Mouse (Mus musculus) liver, adult 2 months (tissue): ENCODE data around the gene Rab9. TPM values are rescaled to one million over a fixed set of nuclear protein-coding genes. Genes with fewer than 3 reads are reported as not detected.

Experiments used
- DNase-seq: peaks from one replicate; pipeline ENCODE4 v3.0.0-alpha.2; 2011; ENCODE audit warnings: low read depth, low spot score; ENCODE audit errors: extremely low read depth
- H3K27ac ChIP-seq: fragments of 200-500 bp; replicated peaks from 2 replicates; pipeline ENCODE4 v1.5.1; 2012; ENCODE audit warnings: low read depth, mild to moderate bottlenecking, control low read depth, inconsistent platforms, low read length; ENCODE audit not compliant: insufficient read depth
- H3K27me3 ChIP-seq: fragments of 200-500 bp; 2 replicates; pipeline ENCODE4 v1.6.1; 2012; ENCODE audit warnings: mild to moderate bottlenecking, moderate library complexity, low read length, inconsistent platforms; ENCODE audit not compliant: control insufficient read depth, insufficient read depth
- H3K36me3 ChIP-seq: fragments of 200-500 bp; 2 replicates; pipeline ENCODE4 v1.6.1; 2012; ENCODE audit warnings: low read length, inconsistent platforms; ENCODE audit not compliant: control insufficient read depth, insufficient read depth
- H3K4me1 ChIP-seq: fragments of 200-500 bp; 2 replicates; pipeline ENCODE4 v1.6.1; 2011; ENCODE audit warnings: low read length; ENCODE audit not compliant: control insufficient read depth, insufficient read depth
- H3K4me3 ChIP-seq: fragments of 200-500 bp; 2 replicates; pipeline ENCODE4 v1.5.1; 2011; ENCODE audit warnings: low read depth, mild to moderate bottlenecking, control low read depth, low read length, moderate library complexity; ENCODE audit not compliant: insufficient read depth
- H3K79me2 ChIP-seq: fragments of 200-500 bp; 2 replicates; pipeline ENCODE4 v1.6.1; 2012; ENCODE audit warnings: inconsistent platforms, mild to moderate bottlenecking, low read length, moderate library complexity; ENCODE audit not compliant: control insufficient read depth, insufficient read depth
- H3K9ac ChIP-seq: fragments of 200-500 bp; 2 replicates; pipeline ENCODE4 v1.6.1; 2012; ENCODE audit warnings: low read depth, mild to moderate bottlenecking, control low read depth, inconsistent platforms, low read length
- CTCF ChIP-seq: fragments of 200-500 bp; IDR thresholded peaks from 2 replicates; pipeline ENCODE4 v1.5.1; 2011; ENCODE audit warnings: low read depth, low read length, control low read depth
- POLR2A ChIP-seq: fragments of 200-500 bp; IDR thresholded peaks from 2 replicates; pipeline ENCODE4 v1.6.1; 2011; ENCODE audit warnings: low read length, control low read depth; ENCODE audit not compliant: insufficient read depth; ENCODE audit errors: extremely low read depth
- WGBS: fragments of 180-500 bp; shearing (Covaris S2); methylation state at CpG from one replicate; pipeline ENCODE4 v1.1.7; 2018; 5-methylcytosine and 5-hydroxymethylcytosine counted together
- polyA plus RNA-seq: library from polyadenylated mRNA; depleted of rRNA; stranded (reverse); fragments of >200 nt; gene quantifications from 2 replicates; pipeline ENCODE4 v1.2.3, GENCODE M21; 2012; rRNA removed
- total RNA-seq: library from RNA; depleted of rRNA; stranded (reverse); fragments of >200 nt; gene quantifications from 2 replicates; pipeline ENCODE4 v1.2.3, GENCODE M21; 2014; rRNA removed

Gene Rab9
- total and polyA plus RNA-seq, 2 experiments = 11.6 to 65.5 TPM

- H3K79me2 ChIP-seq = peaks cover 2% of the 10 kb centered on the region; the same call in 1 of the 2 replicates
- TF ChIP-seq CTCF = no peak
- TF ChIP-seq POLR2A = peak; percentile 66; the same call in 1 of the 2 replicates
- no peaks in the 10 kb centered on the region for H3K4me1 ChIP-seq
- under 1% methylated on average over 41 of the region's 44 CpGs for WGBS
- peak within 1 kb of the TSS; percentile 100 for H3K4me3 ChIP-seq
- H3K9ac ChIP-seq = peak within 1 kb of the TSS; percentile 98
- H3K27me3 ChIP-seq = no peaks in the 10 kb centered on the region
- H3K27ac ChIP-seq = peak within 1 kb of the TSS; percentile 69
- H3K36me3 ChIP-seq = no peaks in the 10 kb centered on the region
- peak; percentile 72 for DNase-seq
Observed at GRCm38 (mm10) chrX:166440616-166441063, 39.0 kb downstream of the Rab9 start, which contains the start of gene Ofd1. Ofd1 (minus strand) TSS chrX:166440704.

DNA sequence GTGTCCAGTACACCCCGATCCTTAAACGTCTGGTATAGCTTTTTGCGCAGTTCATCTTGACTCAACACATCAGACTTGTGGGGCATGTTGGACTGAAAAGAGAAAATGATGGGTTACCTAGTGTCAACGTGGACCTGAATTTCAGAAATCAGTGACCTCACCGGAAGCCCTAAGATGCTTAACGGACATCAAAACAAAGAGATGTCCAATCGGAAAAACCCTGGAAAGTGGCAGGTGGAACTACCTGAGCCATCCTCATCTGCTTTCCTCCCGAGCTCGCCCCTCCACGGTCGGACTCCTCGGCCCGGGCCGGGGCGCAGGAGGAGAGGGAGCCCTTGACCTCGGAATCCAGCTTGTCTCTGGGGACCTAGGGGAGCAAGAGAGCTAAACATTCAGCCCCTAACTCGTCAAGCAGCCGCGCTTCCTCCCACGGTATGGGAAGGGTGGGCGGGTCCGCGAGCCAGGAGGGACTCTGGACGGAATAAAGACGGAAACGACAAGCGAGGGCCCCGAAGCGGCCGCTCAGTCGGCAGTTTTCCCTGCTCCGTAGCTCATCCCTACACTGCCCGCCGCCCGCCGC lies 39.5 kb downstream of the Rab9 start, which contains the start of gene Trappc2:
TSS of gene Trappc2 (plus strand) at position 539 of the 580 bp plus-strand sequence.
- peak; percentile 22 for DNase-seq
- no peaks in the 10 kb centered on the region for H3K4me1 ChIP-seq
- H3K36me3 ChIP-seq = peaks cover 2% of the 10 kb centered on the region; the same call in 1 of the 2 replicates
- H3K27ac ChIP-seq = peak within 1 kb of the TSS; percentile 69
- H3K79me2 ChIP-seq = peaks cover 2% of the 10 kb centered on the region; the same call in 1 of the 2 replicates
- peak within 1 kb of the TSS; percentile 98 for H3K9ac ChIP-seq
- peak within 1 kb of the TSS; percentile 100 for H3K4me3 ChIP-seq
- TF ChIP-seq POLR2A (no peak), CTCF (no peak)
- no peaks in the 10 kb centered on the region for H3K27me3 ChIP-seq
- 1% methylated on average over 30 of the region's 36 CpGs for WGBS

- no peak overlapping the region for H3K9ac ChIP-seq
- no peak for DNase-seq
- H3K79me2 ChIP-seq = no peaks in the 10 kb centered on the region
- no peak overlapping the region for H3K4me3 ChIP-seq
- WGBS = 98% methylated on average over 2 of the region's 2 CpGs
- peaks cover 5% of the 10 kb centered on the region; the same call in 1 of the 2 replicates for H3K36me3 ChIP-seq
- no peaks in the 10 kb centered on the region for H3K4me1 ChIP-seq
- no peaks in the 10 kb centered on the region for H3K27me3 ChIP-seq
- TF ChIP-seq CTCF (no peak), POLR2A (no peak)
- no peak overlapping the region for H3K27ac ChIP-seq
Observed at GRCm38 (mm10) chrX:166434812-166435211, 44.9 kb downstream of the Rab9 start.

DNA sequence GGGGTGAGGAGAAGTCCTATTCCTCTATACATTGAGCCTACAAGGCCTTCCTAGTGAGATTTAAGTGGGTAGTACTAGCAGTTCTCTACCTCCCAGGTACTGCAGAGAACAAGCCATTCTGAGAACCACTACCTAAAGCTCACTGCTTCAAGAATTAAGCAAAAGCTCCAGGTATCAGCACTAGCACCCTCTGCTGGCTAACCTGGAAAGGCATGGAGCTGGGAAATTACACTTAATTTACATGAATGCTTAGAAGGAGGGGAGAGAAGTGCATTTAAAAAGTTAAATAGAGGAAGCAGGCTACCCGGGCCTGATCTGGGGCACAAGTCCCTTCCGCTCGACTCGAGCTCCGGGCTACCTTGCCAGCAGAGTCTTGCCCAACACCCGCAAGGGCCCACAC lies 63.5 kb downstream of the Rab9 start:
- 69% methylated on average over 6 of the region's 6 CpGs for WGBS
- H3K9ac ChIP-seq = no peak overlapping the region
- H3K79me2 ChIP-seq = no peaks in the 10 kb centered on the region
- no peak overlapping the region for H3K27ac ChIP-seq
- no peaks in the 10 kb centered on the region for H3K27me3 ChIP-seq
- H3K4me1 ChIP-seq = no peaks in the 10 kb centered on the region
- no peak overlapping the region for H3K4me3 ChIP-seq
- H3K36me3 ChIP-seq = 0 out of 2 replicates have a peak, but pooled peaks cover 1% of the 10 kb centered on the region
- TF ChIP-seq CTCF = peak; percentile 41
- TF ChIP-seq POLR2A = no peak
- DNase-seq = peak; percentile 19

DNA sequence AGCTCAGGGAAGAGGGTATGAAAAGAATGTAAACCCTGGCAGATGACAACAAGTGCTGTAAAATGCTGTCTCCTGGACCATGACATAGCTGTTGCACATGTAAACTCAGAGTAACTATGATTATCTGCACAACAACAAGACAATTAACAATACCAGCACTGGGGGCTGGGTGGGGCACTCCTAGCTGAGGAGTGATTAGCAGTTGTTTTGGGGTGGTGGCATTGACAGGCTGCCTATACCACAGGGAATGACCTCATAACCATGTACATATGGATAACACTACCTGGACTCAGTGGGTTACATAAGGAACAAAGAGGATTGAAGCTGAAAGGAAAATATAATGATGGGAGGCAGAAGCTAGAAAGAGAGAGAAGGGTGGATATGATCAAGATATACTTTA lies 71.8 kb downstream of the Rab9 start:
- no peaks in the 10 kb centered on the region for H3K27me3 ChIP-seq
- DNase-seq = no peak

More for the DNA sequence above, 71.8 kb downstream of the Rab9 start:
- Histone ChIP-seq H3K36me3 (peaks cover 5% of the 10 kb centered on the region), H3K4me3 (no peak overlapping the region), H3K9ac (no peak overlapping the region), H3K4me1 (peaks cover 2% of the 10 kb centered on the region; the same call in 1 of the 2 replicates), H3K79me2 (no peaks in the 10 kb centered on the region), H3K27ac (no peak overlapping the region)
- TF ChIP-seq POLR2A (no peak), CTCF (no peak)

Other genes with a start within 250 kb of the Rab9 start
- 1.3 and 1.6 TPM in 2 replicates for gene Gpm6b, start 241.0 kb downstream of the Rab9 start, total RNA-seq
- gene Gpm6b, start 241.0 kb downstream of the Rab9 start, polyA plus RNA-seq = 0.24 and 0.34 TPM in 2 replicates
- 8.9 and 12.0 TPM in 2 replicates for gene Trappc2, start 39.3 kb downstream of the Rab9 start, total RNA-seq
- gene Trappc2, start 39.3 kb downstream of the Rab9 start, polyA plus RNA-seq = 1.6 and 2.2 TPM in 2 replicates
- 1.8 and 2.2 TPM in 2 replicates for gene Ofd1, start 39.2 kb downstream of the Rab9 start, total RNA-seq
- gene Ofd1, start 39.2 kb downstream of the Rab9 start, polyA plus RNA-seq = 0.31 and 0.44 TPM in 2 replicates
- gene Tceanc, start 38.7 kb upstream of the Rab9 start, total RNA-seq = 1.6 and 1.7 TPM in 2 replicates
- gene Tceanc, start 38.7 kb upstream of the Rab9 start, polyA plus RNA-seq = 0.34 and 0.37 TPM in 2 replicates
- gene Egfl6, start 105.9 kb upstream of the Rab9 start, total RNA-seq = 0.09 TPM in 1 of 2 replicates, not detected in the other
- not detected in 2 replicates for gene Egfl6, start 105.9 kb upstream of the Rab9 start, polyA plus RNA-seq